Mouse (Mus musculus): ENCODE measurements around the gene Trim27.

GRCm38 (mm10) chr13:21173072-21173471 is 6.2 kb upstream of the Trim27 start:
- TF ChIP-seq CTCF (IDR thresholded peaks at IDR 0.05) (peak; percentile 8; the same call in 1 of the 2 replicates), EP300 (IDR thresholded peaks at IDR 0.05) (0 out of 2 replicates have a peak, but pooled peaks have one; percentile 13)
